Mouse (Mus musculus) MN1 (cell line): ENCODE results near the gene Dnajc7.
A peak's percentile ranks its signal among the peaks of the same experiment; 100 is the strongest.
"Not testable (repeated sequence)": the region's sequence is repeated elsewhere in the genome, so short reads cannot be mapped to it uniquely, and the experiment has no call there.

ENCODE experiments used
- DNase-seq: peaks from one replicate; pipeline ENCODE4 v3.0.0-alpha.2; 2016; ENCODE audit warnings: low spot score

Gene Dnajc7

DNA sequence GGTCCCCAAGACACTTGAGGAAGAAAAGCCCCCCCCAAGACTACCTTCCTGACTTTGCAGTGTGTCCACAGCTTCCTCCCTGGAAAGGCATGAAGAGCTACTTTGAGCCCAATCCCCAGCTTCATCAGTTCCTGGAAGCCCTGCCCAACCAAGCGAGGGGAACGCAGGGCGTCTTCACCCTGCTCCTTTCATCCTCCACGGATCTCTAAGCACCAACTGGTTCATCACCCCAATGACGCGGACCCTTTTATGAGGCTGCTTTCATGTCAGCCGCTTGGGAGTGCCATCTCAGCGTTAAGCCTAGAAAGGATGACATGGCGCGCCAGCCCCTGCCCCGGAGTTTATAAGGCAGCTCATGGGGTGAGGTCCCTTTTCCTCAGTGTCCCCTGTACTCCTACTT lies at the start of gene Dnajc7:
Gene Dnajc7, minus strand, starts transcription at position 187 of the 400 bp plus-strand sequence.
- DNase-seq: no peak

DNA sequence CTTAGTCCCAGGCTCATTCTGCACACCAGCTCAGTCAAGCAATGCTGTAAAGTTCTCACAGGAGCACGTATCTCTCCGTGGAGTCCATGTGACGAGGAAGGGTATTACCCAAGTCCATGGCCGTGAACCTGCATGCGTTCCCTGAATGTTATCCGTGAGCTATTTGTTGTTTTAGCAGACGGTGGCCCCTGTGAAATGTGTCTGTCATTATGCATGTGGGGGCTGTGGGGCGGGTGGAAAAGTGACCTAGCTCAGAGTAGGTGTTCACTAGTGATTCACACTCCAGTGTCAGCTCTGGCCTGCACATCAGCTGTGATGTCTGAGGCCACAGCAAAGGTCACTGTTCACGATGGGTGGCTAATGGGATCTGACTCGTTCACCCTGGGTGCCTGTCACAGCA lies 39.8 kb upstream of the Dnajc7 start:
- DNase-seq: no peak

DNA sequence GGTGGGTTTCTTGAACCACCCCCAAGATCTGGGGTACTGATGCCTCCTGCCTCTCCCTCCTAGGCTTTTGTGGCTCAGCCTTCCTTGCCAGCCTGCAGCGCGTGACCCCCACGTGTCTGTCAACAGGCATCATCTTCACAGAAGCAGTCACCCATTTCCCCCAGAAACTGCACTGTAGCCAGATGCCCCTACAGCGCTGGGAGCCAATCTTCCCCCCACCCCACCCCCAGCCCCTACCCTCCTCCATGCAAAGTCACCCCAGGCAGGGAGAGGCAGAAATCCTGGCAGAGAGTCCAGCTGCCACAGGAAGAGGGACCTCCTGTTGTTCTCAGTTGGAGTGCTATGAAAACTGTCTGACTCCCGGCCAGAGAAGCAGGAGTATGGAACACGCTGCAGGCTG lies 36.5 kb upstream of the Dnajc7 start:
- peak; percentile 59 for DNase-seq

DNA sequence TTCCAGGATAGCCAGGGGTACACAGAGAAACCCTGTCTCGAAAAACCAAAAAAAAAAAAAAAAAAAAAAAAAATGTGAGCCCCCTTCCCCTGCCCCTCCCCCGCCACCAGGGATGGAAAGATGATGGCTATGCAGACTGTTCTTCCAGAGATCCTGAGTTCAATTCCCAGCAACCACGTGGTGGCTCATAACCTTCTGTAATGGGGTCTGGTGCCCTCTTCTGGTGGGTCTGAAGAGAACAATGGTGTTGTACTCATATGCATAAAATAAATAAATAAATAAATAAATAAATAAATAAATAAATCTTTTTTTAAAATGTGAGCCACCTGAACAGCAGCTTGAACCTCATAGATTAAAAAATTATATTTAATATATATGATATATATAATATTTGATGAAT lies 35.6 kb upstream of the Dnajc7 start:
- not testable (repeated sequence) for DNase-seq

DNA sequence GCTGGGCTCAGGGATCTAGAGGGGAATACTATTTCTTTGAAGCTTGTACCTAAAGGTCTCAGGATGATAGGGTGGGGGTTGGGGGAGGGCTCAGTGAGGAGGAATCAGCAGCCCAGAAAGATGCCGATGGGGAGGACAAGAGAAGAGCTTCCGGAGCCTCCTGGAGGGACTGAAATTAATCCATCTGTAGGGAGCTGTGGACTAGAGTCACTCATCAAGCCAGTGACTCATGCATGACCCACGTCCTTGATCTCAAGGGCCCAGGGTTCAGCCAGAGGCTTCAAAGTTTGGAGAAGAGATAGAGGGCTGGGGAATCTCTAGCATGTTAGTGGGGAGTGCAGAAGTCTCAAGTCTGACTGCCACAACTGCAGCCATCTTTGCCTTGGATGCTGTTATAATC lies 31.8 kb upstream of the Dnajc7 start:
- DNase-seq: no peak

DNA sequence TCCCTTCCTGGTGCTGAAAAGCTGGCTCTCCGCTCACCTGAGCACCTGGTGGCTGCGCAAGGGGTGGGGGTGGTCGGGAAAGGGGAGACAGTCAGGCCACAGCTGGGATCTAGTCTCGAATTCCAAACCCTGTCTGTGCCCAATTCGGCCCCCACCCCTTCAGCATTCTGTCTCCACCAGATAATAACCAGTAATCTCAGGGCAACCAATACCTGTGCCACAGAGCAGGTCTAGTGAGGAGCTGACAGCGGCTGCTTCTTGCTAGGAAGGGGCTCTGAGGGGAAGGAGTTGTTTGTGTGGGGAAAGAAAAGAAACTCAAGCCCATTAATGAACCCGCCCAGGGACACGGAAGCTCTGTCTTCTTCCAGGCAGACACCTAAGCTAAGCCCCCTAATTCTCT lies 31.2 kb upstream of the Dnajc7 start:
- no peak for DNase-seq

DNA sequence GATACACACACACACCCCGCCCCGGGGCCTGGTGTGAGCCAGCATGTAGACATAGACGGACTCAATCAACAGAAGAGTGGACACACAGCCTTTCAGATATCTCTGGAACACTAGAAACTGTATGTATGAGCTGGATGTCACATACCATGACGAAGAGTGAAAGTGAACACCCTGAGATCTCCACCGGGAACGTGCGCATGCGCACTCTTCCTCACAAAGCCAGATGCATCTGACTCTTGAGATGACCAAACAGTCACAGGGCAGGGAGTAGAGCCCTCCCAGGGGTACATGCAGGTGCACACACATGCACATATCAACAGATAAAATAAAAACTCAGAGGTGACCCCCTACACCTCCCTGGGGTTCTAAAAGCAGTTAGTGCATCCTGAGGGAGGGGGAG lies 28.4 kb upstream of the Dnajc7 start:
- DNase-seq: peak; percentile 45

DNA sequence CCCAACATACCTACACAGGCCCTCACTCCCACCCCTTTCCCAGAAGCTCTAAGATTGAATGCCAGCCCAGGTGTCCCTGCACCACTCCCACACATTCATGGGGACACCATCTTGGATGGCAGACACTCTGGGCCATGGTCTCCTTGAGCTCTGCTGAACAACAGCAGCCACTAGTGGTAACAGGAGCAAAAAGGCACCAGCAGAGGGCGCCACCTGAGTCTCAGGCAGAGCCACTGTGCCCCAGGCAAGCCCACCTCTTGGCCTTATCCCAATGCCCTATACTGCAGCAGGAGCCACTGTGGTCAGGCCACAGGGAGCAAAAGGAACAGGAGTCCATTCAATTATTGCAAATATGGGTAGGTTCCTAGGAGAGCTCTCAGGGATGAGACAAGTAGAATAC lies 26.3 kb upstream of the Dnajc7 start:
- peak; percentile 40 for DNase-seq

DNA sequence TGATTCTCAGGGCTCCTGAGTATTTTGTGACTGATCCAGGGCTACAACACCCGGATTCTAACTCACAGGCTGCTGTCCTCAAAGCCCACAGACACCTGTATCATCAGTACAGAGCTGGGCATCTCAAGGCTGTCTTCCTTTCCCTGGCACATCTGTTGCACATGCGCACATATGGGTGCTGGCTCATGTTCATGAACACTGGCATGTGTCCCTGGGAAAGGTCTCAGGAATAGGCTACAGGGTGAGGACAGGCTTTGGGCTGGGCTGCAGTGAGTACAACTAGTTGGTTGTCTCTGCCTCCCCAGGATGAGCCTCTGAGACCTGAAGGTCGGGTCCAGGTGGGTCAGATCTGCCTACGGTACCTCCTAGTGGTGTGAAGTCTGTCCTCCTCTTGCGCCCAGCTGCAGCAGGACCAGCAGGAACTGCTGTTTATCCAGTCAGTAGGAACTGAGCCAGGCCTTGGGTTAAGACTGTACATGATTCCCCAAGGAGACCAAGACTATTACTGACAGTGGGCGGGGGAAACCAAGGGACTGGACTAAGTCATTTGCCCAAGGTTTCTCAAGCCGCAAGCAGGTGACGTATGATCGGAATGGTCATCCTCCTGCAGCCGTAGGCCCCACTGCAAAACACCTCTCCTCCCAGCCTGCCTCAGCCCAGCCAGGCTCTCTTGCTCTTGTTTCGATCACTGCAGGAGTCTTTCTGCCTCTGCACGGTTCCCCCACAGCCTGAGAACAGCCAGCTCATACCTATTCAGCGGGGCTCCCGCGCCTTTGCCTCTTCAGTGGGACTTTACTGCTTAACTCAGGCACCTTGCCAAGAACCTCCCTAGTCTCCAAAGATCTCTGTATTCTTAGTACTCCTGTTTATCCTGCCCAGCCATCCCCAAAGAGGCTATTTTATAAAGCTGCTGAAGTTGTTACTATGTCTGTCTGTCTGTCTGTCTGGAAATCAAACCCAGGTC lies 23.9 kb upstream of the Dnajc7 start:
- no peak for DNase-seq

DNA sequence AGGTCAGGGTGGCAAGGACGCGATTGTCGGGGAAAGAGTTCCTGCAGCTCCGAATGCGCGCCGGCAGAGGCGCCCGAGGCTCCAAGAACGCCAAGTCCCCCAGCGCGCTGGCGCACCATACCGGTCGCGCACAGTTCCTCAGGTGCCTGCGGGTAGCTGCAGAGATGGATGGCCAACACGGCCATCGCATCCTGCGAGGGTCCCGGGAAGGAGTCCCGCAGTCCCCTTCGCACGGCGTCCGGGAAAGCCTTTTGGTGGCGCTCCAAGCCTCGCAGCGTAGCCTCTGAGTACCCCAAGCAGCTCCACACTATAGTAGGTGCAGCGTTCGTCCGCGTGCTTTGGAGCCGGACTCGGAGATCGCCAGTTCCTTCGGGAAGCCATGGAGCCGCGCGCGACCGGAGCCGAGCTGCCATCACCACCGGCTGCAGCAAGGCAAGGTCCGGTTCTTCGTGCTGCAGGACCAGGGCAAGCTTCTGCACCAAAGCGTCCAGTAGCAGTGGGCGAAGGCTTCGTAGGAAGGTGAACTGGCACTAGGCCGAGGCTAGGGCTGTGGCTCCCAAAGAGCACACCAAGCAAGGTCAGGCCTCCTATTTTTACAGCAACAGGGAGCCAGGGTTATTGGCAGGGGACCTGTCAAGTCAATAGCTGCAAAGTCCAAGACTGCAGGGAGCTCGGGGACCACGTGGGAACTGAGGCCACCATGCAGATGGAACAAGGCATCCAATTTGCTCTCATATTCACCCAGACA lies 20.4 kb upstream of the Dnajc7 start:
- no peak for DNase-seq

DNA sequence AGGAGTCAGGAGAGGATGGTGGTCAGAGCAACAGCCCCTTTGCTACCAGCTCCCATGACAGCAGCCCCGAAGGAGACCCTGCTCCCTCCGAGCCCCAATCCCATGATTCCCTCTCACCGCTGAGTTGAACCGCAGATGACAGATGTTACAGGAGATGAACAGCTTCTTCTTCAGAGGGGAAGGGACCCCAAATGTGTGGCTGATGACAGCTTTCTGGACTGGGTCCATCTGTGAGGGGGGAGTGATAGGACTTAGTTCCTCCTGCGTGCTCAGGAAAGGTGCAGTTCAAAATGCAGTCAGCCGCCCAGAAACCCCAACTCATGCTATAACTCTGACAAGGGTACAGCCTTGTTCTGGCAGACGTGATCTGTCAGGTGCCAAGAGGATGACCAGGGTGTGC lies 14.6 kb upstream of the Dnajc7 start:
- DNase-seq: no peak

DNA sequence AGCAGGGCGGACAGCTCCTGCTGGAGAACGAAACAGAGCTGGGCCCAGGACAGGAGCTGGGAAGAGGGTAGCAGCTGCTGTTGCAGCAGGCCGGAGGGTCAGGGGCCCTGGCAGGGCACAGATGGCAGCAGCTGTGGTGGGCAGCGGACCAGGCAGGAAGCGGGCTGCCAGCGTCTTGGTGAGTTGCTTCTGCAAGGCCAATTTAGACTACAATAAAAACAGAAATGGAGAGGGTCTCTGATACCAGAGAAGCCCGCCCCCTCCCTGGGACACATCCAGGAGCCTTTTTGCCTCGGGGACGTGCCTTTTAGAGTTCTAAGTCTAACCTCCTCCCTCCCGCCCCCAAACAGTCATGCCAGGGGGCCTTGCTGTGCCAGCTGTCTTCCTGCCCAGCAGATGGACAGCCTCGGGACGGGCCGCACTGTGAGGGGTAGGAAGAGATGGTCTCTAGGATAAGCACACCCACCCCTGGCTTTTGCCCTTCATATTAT lies 8.9 kb upstream of the Dnajc7 start:
- DNase-seq: peak; percentile 36

DNA sequence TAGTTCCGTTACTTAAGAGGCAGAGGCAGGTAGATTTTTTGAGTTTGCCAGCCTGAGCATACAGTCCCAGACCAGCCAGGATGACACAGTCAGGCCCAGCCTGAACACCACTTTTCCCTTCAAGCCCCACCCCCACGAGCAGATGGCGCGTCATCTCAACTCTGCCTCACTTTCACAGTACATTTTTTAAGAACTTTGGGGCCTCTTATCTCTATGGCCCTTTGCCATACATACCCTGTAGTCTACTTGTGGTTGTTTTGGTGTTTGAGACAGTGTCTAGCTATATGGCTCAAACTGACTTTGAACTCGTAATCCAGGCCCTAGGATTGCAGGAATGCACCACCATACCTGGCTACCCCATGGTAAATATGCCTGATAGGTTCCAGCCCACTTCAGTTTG lies 8.1 kb upstream of the Dnajc7 start:
- DNase-seq: no peak

DNA sequence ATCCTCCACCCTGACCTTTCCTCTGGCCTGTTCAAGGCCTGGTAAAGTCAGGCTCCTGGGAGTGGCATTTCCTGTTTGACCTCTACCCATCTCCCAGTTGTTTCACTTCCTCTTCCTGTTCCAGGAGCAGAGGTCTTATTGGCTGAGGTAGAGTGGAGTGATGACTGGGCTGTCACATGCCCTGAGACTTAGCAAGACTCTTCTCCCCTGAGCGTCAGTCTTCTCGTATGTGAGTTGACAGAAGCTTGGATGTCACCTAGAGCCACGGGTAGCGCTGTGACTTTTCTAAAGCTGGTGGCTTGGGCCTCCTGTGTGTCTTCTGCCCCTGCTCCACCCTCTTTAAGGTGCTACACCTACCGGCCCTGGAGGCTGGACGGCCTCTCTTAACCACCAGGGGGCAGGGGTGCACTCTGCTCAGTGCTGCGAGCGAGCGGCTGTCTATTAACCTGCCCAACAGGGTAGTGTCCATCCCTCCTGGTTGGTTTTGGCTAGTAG lies 6.8 kb upstream of the Dnajc7 start:
- peak; percentile 76 for DNase-seq

DNA sequence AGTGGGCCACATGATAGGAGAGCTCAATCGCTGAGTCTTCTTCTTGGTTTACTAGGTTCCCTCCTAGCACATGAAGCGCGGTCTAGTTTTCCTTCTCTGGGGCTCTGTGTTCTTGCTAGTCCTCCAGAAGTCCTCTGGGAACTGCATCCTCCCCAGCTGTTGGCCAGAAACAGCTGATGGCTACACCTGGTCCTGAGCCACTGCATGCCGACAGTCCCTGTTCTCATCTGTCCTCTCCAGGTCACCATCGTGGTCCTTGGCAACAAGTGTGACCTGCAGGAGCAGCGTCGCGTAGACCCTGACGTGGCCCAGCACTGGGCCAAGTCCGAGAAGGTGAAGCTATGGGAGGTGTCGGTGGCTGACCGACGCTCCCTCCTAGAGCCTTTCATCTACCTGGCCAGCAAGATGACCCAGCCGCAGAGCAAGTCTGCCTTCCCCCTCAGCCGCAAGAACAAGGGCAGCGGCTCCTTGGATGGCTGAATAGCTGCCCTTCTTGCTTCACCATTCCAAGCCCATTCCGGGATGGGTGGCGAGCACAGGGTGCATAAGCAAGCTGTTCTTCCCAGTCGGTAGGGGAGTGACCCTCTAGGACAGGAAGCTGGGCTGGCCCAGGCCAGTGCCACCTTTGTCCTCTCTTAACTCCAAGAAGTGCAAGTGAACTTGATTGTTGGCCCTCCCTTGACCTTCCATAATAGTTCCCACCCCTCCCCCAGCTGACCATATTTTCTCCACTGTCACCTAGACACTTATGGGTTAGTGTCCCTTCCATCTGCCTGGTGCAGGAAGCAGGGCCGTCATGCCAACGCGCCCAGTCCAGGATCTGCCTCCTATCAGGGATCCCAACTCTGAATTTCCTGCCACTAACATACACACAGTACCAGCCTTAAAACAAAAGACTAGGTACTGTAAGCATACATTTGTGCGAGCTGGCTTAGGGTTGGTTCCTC lies 6.1 kb upstream of the Dnajc7 start:
- DNase-seq: no peak

DNA sequence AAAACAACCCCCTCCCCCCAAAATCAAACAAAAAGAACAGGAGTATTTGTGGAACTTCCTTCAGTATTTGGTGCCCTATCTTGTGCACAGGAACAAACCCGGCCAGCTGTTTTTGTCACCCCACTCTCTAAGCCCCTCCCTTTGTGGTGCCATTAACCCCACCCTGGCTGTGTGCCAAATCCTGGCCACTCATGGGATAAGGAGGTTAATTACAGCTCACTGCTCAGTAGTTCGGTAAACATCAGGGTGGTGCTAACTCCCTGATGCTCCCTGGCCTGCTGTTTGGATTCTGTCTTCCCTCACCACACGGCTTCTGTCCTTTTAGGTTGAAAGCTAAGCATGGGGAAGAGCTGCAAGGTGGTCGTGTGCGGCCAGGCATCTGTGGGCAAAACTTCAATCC lies 3.9 kb upstream of the Dnajc7 start:
- peak; percentile 89 for DNase-seq

DNA sequence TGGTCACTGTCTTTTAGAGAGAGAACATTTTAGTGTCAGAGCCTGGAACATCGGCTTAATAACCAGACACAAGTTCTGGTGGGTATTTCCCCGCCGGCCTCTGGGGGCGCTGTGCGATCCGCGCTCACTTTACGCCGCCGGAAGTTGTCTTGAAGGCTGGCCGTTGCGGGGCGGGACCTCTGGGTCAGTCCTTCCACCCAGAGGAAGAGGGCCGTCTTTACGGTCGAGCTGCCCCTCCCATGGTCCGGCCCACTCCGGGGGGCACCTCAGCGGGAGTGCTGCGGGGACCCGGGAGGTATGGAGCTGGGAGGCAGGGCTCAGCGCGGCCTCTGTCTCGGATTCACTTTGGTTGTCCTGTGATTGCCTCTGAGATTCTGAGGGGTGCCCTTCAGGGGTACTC lies 2.7 kb upstream of the Dnajc7 start:
- peak; percentile 96 for DNase-seq

DNA sequence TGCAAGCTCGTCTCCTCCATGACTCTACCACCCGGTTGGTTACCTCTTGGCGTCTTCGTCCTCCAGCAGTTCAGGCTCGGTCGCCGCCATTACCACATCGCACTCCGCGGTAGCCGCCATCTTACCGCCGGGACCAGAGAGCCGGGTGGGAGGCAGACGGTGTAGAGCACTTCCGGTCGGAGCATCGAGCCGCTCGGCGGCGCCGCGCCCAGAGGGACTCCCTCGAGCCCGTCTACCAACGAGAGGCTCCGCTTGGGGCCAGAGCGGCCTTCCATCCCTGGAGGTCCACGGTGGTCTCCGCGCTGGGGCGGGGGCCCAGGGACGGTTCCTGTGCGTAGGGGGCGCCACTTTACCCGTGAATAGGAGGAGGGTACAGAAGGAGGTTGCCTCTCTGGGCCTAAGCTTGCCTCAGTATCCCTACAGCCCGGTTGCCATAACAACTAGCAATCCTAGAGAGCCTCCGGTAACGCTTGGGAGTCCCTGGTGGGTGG lies 438 bp downstream of the Dnajc7 start:
- peak; percentile 94 for DNase-seq

DNA sequence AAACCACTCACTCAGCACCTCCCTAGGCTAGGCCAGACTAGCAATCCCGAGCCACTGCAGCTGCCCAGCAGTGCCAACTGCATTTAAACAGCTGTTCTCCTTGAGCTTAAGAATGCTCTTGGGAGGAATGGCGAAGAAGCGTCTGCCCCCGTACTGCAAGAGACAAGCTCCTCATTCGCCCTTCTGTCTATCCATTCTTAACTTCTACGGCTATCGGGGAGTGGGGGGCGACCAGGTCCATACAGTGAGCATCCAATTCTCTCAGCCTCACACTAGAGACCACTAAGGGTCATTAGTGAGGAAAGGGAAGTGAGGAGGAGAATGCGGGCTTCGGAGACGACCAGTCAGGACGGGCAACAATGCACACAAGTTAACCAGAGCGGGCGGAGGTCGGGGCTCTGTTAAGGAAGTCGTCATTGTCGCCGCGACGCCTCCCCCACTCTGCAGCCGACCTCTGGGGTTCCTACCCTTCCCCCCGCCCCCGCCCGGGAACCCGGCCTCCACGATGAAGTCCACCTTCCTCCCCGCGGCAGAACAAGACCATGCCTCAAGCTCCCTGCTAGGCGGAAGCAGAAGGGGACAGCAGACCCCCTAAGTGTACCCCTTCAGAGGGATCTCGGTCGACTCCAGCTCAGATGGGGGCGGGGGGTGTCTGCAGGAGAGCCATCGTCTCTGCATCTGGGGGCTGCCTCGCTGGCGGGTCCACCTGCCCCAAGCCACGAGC lies 1.0 kb downstream of the Dnajc7 start, which contains the start of gene Nkiras2:
Gene Nkiras2, plus strand, starts transcription at position 484 of the 724 bp plus-strand sequence.
- DNase-seq: peak; percentile 73

DNA sequence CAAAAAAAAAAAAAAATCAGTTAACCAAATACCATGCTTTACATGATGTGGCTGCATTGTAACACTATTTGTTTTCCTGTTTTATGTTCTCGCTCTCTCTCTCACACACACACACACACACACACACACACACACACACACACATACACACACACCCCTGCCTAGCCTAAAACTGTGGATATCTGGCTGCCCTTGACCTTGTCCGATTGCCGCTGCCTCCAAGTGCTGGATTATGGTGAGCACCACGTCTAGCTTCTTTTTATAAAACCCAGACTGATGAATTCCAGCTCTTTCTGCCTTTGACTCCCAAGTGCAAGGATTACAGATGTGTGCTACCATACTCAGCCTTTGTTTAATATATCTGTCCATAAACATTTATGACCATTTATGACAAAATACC lies 2.5 kb downstream of the Dnajc7 start:
- no peak for DNase-seq

DNA sequence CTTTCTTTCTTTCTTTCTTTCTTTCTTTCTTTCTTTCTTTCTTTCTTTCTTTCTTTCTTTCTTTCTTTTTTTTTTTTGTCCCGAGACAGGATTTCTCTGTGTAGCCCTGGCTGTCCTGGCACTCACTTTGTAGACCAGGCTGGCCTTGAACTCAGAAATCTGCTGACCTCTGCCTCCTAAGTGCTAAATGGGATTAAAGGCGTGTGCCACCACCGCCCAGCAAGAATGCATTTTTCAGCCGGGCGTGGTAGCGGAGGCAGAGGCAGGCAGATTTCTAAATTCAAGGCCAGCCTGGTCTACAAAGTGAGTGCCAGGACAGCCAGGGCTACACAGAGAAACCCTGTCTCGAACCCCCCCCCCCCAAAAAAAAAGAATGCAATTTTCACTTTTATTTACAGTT lies 3.1 kb downstream of the Dnajc7 start:
- DNase-seq: not testable (repeated sequence)
